Mouse (Mus musculus): ENCODE measurements at regions not wholly inside any gene's neighbourhood (a gene's known extent, or its start where the extent isn't known, plus 50 kb on each side); places are given as distances from the start of the nearest gene placed in this dataset. TPM values are rescaled to one million over a fixed set of nuclear protein-coding genes. Genes with fewer than 3 reads are reported as not detected.

Small RNA genes lying in the stretch of these regions (microRNA-seq; reads per million reads assigned to microRNA genes)
- gene Mir7094-1: not detected
- gene Mir7094-2: not detected
